Mouse (Mus musculus) brain, adult 2 months (tissue): ENCODE data around the gene Hist1h4d.
"Not testable (repeated sequence)": the region's sequence is repeated elsewhere in the genome, so short reads cannot be mapped to it uniquely, and the experiment has no call there.

Source experiments
- DNase-seq: peaks from one replicate; pipeline ENCODE4 v3.0.0; 2011; ENCODE audit warnings: low read depth, low spot score

Hist1h4d gene

DNA sequence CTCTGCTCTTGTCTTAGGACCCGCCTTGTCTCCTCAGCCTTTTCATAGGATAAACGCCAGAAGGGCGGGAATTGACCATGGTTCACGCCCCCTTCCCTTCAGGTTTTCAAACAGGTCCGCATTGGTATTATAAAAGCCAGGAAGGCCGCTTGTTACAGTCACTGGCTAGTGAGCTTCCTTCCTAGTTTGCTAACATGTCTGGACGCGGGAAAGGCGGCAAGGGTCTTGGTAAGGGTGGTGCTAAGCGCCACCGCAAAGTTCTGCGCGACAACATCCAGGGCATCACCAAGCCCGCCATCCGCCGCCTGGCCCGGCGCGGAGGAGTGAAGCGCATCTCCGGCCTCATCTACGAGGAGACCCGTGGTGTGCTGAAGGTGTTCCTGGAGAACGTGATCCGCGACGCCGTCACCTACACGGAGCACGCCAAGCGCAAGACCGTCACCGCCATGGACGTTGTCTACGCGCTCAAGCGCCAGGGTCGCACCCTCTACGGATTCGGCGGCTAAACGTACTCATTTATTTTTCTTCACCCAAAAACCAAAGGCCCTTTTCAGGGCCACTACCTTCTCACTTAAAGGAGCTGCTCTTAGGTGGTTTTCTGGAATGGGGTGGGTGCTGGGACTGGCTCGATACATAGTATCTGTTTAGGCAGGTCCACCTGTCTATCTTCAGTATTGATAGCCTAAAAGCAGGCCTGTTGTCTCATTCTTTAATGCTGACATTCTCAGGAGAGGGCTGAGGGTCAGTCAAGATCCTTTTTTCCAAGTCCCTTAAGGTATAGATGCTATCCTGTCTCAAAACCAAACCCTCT is at the start of gene Hist1h4d:
Gene Hist1h4d (plus strand): TSS at position 191 of the 811 bp plus-strand sequence.
- DNase-seq, result peak; percentile 99

DNA sequence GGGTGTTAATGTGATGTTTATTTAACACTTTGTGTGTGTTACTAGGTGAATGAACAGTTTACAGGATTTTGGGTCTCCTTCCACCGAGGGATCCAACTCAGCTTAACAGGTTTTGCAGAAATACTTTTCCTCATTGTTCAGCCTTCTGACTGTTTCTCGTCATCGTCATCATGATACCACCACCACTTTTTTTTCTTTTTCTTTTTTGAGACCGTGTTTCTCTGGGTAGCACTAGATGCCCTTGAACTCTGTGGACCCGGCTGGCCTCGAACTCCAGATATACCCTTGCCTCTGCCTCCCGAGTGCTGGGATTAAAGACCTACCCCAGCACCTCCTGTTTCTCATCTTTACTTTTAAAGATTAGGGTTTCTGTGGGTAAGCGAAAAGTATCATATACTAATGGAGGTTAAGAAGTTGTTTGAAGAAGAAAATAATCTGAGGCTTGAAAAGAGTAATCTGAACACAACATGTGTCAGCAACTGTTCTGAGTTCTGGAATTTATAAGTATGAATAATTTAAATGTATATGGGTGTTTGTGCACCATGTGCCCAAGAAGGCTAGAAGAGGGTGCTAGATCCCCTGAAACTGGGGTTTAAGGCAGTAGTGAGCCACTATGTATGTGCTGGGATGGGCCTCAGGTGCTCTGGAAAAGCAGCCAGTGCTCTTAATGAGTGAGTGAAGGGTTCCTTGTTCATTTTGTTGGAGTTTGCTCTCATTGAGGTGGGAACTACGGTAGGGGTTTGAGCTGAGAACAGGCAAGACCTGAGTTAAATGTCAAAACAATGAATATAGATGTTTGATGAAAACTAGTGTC is 48.9 kb upstream of the Hist1h4d start:
- no peak for DNase-seq

DNA sequence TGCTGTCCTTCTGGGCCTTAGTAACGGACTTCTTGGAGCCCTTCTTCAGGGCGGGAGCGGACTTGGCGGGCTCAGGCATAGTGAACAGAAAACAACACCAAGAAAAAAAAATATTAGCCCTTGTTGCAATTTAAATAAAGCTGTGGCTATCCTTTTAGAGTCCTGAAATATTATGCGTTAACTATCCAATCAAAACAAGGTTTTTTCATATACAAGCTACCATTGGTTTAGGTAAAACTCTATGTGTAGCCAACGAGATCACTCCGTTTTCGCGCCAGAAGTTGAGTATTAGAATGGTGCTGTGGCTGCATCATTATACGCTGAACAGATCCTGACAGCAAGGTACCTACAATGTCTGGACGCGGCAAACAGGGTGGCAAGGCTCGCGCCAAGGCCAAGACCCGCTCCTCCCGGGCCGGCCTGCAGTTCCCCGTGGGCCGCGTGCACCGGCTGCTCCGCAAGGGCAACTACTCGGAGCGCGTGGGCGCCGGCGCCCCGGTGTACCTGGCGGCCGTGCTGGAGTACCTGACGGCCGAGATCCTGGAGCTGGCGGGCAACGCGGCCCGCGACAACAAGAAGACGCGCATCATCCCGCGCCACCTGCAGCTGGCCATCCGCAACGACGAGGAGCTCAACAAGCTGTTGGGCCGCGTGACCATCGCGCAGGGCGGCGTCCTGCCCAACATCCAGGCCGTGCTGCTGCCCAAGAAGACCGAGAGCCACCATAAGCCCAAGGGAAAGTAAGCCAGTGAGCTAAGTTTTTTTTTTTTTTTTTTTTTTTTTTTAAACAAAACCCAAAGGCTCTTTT is 47.6 kb upstream of the Hist1h4d start, which contains the start of gene Hist1h2af:
Gene Hist1h2af (plus strand): TSS at position 347 of the 808 bp plus-strand sequence.
- peak; percentile 95 for DNase-seq

DNA sequence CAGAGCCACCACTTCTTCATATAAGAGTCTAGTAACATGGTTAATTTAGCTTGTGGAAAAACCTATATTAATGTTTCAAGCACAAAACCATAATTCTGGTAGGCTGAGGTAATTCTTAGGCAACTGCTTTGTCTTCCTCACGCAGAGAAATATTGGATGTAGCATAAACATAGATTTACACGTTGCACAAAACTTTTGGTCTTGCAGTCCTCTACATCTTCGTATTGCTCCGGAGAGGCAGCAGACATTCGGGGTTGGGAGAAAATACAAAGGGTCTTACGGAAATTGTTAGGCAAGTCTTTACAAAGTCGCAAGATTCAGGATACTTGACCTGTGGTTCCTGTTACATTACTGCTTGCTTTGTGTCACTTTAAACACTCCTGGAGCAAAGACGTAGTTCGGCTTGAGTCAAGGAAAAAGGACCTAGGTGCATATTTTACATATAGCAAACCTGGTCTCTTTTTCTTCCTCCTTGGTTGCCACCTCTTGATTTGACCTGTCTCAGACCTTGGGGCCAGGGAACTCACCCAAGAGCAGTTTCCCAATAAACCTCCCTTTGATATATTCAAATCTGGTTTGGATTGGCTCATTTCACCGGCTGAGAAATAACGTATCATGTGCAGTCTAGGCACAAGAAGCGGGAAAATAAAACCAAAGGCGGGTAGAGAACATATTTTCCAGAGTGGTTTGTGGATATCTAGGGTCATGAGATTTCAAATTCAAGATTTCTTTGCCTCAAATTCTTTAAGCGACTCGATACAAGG is 46.8 kb upstream of the Hist1h4d start:
- no peak for DNase-seq

DNA sequence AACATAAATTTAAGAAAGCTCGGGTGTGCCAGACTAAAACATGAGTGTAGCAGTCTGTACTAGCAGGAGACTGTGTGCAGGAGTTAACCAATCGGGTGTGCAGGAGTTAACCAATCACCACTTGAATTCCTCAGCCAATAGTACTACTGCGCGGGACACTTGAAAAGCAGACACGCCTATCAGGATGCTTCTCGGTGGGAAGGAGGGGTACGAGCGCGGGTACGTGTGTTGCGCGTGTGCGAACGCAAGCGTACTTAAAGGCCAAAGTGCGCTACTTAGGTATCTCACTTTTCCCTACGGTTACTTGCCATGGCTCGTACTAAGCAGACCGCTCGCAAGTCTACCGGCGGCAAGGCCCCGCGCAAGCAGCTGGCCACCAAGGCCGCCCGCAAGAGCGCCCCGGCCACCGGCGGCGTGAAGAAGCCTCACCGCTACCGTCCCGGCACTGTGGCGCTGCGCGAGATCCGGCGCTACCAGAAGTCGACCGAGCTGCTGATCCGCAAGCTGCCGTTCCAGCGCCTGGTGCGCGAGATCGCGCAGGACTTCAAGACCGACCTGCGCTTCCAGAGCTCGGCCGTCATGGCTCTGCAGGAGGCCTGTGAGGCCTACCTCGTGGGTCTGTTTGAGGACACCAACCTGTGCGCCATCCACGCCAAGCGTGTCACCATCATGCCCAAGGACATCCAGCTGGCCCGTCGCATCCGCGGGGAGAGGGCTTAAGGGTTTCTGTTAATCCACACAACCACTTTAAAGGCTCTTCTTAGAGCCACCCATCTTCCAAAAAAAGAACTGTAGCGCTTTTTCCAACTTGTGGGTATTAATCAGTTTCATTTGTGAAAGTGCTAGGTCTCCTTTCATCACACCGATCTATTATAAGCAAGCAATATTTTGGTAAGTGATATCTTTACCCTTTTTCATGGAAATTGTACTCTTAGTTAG is 46.0 kb upstream of the Hist1h4d start, which contains the start of gene Hist1h3g:
Gene Hist1h3g (plus strand): TSS at position 286 of the 939 bp plus-strand sequence.
- DNase-seq, result peak; percentile 97

DNA sequence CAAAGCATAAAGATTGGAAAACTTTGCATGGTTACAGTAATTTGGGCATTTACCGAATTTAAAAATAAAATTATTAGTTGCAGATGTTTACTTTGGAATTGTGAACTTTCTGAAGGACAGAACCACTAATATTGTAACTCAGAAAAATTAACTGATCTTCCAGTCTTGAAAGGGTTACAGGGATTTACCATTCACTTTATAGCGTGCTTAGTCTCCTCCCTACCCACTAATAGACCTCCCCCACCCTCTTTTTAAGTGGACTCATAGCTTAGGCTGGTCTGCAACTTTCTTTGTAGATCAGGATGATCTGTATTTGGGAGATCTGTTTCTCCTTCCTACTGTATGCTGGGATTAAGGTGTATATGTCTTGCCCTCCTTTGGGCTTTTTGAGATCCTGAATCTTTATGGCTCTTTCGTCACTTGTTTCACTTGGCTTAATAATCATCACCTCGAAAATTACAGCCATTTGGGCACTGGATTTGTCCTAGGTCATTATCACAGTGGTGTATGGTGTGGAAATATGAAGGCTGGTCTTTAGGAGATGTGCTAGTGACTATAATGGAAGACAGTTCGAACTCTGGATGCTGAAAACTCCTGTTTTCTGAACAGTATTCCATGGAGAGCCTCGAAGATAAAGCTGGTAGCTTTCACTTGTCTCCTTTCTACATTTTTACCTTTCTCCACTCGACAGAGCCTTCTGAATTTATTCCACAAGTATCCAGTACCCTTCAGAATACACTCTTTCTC is 45.1 kb upstream of the Hist1h4d start:
- no peak for DNase-seq

DNA sequence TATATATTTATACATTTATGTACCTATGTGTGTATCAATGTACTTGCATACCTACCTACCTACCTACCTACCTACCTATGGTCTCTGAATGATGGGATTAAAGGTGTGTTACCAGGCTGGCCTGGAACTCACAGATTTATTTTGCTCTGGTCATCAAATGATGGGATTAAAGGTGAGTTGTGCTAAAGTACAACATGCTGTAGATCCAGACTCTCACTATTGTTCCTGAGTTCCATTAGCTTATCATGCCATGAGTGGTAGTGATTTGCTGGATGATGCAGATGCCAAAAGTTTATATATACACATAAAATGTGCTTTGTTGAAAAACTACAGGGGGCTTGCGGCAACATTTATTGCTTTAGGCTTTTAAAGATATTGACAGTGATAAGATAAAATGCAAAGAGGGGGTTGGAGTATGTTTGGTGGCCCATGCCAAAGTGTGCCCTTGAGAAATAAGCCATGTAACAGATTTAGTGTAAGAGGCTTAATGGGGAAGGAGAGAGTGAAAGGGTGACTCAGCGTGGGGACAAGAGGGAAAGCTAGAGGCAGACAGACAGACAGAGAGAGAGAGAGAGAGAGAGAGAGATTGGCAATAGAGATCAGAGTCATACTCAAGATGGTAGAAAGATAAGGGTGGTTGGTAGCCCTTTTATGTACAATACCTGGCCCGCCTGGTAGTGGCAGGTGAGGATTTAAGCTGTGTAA is 44.2 kb upstream of the Hist1h4d start:
- no peak for DNase-seq

DNA sequence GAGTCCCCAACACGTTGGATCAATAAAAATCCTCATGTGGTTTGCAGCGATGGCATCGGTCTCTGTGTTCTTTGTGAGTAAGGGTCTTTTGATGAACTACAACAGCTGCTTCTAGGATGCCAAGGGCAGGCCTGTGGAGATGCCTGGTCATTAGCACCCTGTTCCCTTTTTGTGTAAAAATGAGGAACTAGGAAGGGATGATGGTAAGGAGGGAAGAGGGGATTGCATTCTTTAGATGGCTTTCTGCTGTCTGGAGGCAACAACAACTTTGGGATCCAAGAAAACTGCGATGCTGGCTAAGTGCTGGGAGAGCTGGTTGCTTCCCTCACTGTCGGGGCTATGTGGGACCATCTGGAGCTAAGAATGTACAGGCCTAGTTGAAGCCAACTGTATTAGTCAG is 43.1 kb upstream of the Hist1h4d start:
- DNase-seq, result no peak

DNA sequence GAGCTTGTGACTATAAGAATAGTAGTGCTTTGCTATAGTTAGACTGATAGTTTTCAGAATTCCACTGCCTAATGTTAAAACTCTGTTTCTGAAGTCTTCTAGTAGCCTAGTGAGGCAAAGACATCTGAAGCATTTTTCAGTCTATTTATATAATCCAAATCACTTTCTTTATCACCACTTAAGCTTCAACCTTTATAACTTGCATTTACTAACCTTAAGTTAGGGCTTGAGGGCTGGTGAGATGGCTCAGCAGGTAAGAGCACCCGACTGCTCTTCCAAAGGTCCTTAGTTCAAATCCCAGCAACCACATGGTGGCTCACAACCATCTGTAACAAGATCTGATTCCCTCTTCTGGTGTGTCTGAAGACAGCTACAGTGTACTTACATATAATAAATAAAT is 41.6 kb upstream of the Hist1h4d start:
- not testable (repeated sequence) for DNase-seq

DNA sequence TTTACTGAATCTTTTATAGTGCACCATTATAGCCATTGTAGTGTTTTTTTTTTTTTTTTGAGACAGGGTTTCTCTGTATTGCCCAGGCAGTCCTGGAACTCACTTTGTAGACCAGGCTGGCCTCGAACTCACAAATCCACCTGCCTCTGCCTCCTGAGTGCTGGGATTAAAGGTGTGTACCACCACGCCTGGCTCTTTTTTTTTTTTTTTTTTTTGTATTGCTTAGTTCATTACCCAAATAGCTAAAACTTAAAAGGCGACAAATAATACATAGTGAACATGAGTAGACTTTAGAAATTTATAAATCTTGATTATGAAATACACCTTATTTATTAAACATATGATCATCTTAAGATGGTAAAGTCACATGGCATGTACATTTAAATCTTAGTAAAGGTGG is 39.9 kb upstream of the Hist1h4d start:
- no peak for DNase-seq

DNA sequence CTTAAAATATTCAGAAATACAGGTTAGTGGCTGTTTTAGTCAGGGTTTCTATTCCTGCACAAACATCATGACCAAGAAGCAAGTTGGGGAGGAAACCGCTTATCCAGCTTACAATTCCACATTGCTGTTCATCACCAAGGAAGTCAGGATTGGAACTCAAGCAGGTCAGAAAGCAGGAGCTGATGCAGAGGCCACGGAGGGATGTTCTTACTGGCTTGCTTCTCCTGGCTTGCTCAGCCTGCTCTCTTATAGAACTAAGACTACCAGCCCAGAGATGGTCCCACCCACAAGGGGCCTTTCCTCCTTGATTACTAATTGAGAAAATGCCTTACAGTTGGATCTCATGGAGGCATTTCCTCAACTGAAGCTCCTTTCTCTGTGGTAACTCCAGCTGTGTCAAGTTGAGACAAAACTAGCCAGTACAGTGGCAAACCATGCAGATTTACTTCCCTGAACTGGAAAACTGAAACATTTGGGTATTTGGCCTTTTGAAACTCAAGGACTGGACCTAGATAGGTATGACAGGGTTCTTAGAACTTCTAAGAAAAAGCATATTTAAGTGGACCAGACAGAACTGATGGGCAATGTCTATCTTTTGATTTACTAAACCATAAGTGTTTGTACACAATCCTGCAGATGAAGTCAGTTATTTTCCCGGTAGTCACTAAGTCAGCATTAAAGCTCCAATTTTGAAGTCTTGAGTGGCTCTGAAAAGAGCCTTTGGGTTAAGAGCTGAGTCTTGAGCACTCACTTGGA is 39.0 kb upstream of the Hist1h4d start:
- not testable (repeated sequence) for DNase-seq

DNA sequence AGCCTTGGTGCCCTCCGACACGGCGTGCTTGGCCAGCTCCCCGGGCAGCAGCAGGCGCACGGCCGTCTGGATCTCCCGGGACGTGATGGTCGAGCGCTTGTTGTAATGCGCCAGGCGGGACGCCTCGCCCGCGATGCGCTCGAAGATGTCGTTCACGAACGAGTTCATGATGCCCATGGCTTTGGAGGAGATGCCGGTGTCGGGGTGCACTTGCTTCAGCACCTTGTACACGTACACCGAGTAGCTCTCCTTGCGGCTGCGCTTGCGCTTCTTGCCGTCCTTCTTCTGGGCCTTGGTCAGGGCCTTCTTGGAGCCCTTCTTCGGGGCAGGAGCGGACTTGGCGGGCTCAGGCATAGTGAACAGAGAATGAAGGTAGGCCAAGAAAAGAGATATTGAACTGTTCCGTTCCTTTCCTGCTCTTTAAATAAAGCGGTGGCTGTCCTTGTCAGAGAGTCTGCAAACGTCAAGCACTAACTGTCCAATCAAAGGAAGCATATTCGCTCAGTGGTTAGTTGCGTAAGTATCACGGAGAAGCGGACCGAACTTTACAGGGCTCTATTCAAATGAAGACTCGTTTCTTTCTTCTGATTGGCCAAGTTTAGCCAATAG is 38.3 kb upstream of the Hist1h4d start, which contains the start of gene Hist1h2bh:
Gene Hist1h2bh (minus strand): TSS at position 394 of the 609 bp plus-strand sequence.
- peak; percentile 98 for DNase-seq

DNA sequence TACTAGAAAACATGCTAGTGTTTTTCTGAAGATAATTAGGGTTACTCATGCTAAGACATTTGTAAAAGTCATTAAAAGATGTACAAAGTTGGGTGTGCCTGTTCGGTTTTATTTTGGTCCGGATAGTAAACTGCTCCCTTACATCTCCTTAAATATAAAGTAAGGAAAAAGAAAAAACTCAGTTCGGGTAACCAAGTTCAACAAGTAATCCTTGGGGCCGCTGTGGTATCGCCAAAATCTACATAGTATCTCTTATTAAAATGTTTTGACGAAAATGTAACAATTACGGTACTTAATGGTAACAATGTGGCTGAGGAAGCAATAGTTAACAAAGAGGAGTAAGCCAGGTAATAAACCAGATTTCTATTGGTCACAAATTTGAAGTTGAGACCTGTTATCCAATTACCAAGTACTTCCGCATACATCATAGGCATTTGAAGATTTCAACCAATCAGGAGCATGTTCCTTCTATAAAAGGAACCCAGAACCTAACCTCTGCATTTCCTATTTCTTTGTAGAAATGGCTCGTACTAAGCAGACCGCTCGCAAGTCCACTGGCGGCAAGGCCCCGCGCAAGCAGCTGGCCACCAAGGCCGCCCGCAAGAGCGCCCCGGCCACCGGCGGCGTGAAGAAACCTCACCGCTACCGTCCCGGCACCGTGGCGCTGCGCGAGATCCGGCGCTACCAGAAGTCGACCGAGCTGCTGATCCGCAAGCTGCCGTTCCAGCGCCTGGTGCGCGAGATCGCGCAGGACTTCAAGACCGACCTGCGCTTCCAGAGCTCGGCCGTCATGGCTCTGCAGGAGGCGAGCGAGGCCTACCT is 37.2 kb upstream of the Hist1h4d start, which contains the start of gene Hist1h3f:
Gene Hist1h3f (plus strand): TSS at position 88 of the 822 bp plus-strand sequence.
- DNase-seq, result peak; percentile 97

DNA sequence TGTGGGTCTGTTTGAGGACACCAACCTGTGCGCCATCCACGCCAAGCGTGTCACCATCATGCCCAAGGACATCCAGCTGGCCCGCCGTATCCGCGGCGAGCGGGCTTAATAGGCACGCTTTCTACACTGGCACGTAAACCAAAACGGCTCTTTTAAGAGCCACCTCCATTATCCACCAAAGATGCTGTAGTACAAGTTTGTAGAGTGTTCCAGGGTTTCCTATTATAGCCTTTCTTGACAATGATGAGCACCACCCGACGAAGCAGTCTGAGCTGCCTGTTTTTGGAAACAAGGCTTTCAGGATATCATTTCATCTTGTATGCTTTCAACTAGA is 36.6 kb upstream of the Hist1h4d start:
- DNase-seq, result not testable (repeated sequence)

DNA sequence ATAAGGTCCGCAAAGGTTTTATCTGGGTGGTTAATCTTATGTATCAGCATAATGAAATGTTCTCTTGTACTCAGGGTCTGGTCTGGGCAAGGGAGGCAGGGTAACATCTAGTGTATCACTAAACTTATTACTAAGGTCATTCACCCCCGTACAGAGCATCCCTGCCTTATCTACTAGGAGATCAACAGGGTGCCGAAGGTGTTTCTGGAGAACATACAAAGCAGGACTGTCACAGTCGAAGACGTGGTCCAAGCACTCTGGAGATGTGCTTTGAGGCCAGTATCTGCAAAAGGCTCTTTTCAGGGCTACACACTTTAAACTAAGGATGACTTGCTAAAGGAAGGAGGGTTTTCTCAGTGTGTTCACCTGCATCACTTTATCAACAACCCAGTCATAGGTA is 34.7 kb upstream of the Hist1h4d start:
- DNase-seq, result no peak

DNA sequence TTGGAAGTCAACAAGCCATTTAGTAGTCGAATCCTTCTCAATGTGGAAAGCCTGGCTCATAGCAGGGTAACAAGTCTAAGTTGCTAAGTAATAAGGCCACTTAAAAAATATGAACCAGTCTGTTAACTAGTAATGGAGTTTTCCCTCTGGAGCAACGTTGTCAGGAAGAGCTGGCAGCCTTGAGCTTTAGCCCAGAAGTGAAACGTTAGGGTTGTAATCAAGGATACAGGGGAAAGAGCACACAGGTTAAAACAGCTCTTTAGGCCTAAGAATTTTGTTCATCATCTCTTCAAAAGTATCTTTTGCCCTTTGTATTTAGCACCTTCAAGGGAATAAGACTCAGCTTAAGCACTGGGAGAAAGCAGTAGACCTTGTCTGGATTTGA is 30.6 kb upstream of the Hist1h4d start:
- DNase-seq, result no peak
